Mouse (Mus musculus) liver, postnatal 0 days (tissue): Measurements from ENCODE around the gene Ireb2.

Source experiments
- CTCF ChIP-seq: sonication (generic); IDR thresholded peaks from 2 replicates; pipeline ENCODE4 v1.5.1; 2016; ENCODE audit warnings: antibody characterized with exemption, low read depth
- EP300 ChIP-seq: IDR thresholded peaks from 2 replicates; pipeline ENCODE4 v1.6.1; 2016; ENCODE audit warnings: antibody characterized with exemption, low read depth, mild to moderate bottlenecking

- TF ChIP-seq CTCF (no peak), EP300 (no peak)
Measured at GRCm38 (mm10) chr9:54816508-54817201, 46.9 kb upstream of the Ireb2 start.
